Mouse (Mus musculus) cerebellum, postnatal 10 days (tissue): Measurements from ENCODE around the gene Hs6st1.

Experiments
- DNase-seq, 2 experiments: peaks; one replicate each; pipeline ENCODE4 v3.0.0; 2021; ENCODE audit warnings: mixed read lengths in 2 of 2

The Hs6st1 gene

DNA sequence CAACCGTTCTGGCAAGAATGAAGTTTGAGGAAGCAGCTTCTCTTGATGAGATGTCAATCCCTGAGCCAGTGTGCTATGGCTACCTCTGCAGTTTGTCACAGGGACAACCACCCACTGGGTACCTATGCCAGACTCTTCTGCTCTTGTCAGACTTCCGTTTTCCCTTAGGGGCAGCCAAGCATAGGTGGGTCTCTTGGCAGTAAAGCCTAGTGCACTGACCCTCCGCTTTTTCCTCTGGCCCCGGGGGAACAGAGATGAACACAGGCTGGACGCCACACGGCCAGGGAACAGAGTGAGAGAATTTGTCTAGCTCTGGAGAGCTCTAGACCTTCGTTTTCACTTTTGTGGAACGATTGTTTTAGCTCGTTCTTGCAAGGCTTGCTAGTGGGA lies 2.4 kb upstream of the Hs6st1 start:
- no peak for DNase-seq

DNA sequence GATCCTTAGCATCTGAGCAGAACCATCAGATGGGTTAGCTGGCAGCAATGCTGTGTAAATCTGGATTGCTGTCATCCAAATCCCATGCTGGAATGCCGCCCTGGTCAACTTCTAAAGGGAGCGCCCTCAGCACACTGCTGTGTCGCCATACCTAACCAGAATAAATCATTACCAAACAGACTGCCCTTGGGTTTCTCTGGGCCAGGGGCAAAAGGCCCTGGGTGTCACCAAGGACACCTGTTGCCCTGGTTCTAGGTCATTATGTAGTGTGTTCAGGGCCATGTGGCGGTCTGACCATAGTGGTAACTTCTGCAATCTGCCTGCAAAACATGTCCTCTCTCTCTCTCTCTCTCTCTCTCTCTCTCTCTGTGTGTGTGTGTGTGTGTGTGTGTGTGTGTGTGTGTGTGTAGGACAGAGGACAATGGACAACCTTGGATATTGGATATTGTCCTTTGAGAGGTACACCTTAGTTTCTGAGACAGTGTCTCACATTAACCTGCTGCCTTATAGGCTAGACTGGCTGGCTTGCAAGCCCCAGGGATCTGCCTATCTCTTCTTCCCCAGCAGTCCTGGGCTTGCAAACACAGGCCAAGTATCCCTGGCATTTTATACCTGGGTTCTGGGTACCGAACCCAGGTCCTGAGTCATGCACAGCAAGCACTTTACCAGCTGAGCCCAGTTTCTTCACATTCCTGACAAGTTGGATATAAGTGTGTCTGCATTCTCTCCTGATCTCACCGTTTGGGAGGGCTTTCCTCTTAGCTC lies 1.8 kb upstream of the Hs6st1 start:
- DNase-seq = no peak

DNA sequence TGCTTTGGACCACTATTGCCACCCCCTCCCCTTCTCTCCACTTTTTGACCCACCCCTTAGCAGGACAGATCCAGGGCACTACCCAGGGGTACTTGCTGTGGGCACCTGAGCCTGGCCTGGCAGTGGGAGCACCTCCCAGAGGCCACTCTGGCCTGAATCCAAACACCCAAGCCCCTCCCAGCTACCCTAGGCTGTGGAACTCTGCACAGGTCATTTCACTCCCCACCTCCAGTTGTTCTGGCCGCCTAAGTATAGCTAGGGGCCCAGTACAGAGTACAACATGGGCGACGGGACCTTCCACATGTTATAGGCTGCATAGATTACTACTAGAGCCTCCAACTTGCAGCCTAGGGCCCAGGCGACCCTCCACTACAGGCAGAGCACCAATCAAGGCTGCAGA lies 999 bp upstream of the Hs6st1 start:
- DNase-seq = no peak

DNA sequence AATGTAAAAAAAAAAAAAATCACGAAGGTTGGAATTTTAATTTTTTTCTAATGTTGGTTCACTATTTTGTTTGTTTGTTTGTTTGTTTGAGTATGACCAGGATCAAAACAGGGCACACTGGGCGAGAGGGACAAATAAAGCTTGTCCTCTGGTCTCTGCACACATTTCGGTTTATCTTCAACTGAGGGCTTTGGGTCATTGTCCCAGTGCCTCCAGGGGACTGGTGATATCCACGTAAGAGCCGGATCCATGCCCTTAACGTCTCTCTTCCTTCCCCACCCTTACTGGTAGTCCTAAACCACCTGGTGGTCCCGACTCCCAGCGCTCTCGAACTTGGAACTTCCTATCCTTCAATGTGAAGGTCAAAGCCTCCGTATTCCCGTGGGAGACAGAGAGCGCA lies 589 bp upstream of the Hs6st1 start:
- DNase-seq = no peak

DNA sequence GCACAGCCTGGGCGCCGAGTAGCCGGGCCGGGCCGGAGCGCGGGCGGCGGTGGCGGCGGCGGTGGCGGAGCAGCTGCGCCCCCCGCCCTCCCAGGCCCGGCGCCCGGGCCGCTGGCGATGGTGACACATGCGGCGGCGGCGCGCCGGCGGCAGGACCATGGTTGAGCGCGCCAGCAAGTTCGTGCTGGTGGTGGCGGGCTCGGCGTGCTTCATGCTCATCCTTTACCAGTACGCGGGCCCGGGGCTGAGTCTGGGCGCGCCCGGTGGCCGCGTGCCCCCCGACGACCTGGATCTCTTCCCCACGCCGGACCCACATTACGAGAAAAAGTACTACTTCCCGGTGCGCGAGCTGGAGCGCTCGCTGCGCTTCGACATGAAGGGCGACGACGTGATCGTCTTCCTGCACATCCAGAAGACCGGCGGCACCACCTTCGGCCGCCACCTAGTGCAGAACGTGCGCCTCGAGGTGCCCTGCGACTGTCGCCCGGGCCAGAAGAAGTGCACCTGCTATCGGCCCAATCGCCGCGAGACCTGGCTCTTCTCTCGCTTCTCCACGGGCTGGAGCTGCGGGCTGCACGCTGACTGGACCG lies 426 bp downstream of the Hs6st1 start:
- peak; percentile 66 to 69 for DNase-seq

DNA sequence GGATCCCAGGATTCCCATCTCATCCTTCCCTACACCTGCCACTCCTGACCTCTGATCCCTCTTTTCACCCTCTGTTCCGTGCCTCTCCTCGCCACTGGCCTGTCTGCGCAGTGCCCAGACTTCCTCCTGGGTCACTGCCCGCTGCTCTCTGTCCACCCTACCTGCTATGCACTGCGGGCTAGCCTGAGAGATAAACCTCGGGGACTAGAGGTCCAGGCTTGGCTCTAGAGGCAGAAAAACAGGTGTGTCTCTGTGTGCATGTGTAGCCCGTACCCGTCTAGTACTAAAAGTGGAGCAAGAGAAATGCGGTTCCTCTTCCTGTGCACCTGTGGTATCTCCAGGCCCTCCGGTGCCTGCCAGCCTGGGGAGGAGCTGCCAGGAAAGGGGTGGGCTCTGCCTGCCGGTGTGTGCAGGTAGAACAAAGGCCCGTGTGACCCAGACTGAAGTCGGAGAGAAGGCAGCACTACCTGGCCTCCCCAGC lies 1.1 kb downstream of the Hs6st1 start:
- DNase-seq = peak; percentile 65 to 69

DNA sequence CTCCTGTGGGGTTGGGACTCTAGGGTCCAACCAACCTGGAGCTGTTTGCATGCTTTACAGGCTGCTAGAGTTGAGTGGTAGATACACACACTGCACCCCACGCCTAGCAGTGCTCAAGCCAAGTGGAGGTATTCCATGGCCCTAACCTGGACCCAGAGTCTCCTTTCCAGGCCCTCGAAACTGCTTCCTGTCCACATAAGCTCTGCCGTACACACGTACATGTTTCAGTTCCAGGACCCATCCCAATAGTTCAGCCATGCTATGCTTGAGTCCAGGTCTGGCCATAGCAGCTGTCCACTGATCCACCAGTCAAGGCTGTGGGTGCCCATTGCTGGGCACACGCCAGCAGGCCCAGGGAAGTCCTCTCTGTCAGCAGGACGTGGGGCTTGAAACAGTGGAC lies 2.0 kb downstream of the Hs6st1 start:
- no peak for DNase-seq

DNA sequence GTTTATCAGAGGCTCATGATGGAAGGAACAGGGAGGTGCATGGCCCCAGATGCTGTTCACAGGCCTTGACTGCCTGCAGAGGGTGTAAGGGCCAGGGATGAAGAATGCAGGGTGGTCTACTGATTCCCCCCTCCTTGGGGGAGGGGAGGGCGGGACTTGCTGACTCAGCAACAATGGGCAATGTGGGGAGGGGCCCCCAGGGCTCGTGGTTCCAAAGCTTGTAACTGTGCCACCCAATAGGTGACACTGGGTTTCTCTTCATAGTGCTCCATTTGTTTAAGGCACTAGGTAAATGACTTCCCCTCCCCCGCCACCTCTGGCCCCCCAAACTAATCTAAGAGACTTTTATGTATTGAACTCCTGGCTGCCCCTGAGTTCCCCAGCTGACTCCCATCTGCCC lies 2.5 kb downstream of the Hs6st1 start:
- DNase-seq = no peak

DNA sequence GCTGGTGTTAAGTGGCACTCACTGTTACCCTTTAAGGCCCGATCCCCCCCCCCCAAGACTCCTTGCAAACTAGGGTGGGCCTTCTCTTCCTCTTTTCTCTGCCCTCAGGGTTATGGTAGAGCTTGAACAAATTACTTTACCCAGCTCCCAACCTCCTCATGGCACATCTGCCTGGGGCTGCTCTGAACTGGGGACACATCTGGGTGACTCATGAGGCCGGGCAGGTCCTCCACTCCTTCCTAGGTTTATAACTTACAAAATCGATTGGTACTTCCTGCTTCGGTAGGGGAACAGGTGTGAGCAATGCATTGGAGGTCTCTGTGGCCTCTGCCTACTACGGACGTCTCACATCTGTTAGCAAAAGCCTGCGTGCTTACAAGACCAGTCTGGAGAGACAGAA lies 3.0 kb downstream of the Hs6st1 start:
- no peak for DNase-seq

DNA sequence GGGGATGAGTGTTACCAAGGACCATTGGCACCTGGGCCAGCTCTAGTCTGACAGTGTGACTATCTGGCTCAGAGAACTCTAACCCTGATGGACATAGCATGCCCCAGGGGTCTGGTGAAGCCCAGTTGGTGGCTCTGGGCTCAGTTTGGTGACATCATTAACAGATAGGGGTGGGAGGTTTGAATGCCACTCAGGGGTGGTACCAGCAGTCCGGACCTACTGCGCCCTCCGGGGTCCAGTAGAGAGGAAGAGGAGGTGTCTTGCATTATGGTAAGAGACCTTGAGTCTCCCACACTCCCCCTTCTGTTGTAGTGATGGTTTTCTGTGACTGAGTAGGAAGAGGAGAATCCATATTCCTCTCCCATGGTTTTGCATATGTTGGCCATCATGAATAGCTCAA lies 3.4 kb downstream of the Hs6st1 start:
- DNase-seq = no peak

DNA sequence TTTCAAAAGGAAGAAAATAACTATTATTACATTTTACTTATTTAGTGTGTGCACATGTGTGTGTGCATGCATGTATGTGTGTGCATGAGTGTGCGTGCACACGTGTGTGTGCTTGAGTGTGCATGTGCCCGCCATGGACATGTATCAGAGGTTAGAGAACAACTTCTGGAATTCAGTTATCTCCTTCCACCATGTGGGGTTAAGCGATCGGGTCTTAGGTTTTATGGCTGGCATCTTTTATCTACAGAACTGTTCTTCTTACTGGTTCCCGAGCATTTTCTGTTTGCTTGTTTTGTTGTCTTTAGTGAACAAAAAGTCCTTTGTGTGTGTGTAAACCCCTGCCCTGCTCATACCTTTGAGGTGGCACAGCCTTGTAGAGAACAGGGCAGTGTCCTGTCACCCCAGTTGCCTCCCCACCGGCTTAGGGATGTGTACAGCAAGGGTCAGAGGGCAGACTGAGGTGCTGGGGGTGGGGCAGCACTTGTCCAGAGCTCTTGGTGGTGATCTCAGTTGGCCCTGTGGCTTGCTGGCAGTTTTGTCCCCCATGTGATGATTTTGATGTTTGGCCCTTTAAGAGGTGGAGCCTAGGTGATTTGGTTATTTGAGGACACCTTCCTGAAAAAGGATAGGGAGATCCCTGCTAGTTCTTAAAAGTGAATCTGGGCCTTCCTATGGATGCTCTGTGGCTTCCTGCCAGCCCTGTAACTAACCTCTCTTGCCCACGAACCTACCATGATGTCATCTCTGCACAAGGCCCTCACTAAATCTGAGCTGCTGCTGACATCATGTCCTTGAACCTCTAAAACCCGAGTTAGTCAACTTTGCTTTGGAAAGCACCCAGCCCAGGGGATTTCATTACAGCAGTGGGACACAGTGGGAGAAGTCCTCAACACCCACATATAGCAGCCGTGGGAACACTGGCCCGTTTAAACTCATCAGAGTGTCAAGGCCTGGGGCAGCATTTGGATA lies 4.7 kb downstream of the Hs6st1 start:
- no peak for DNase-seq

DNA sequence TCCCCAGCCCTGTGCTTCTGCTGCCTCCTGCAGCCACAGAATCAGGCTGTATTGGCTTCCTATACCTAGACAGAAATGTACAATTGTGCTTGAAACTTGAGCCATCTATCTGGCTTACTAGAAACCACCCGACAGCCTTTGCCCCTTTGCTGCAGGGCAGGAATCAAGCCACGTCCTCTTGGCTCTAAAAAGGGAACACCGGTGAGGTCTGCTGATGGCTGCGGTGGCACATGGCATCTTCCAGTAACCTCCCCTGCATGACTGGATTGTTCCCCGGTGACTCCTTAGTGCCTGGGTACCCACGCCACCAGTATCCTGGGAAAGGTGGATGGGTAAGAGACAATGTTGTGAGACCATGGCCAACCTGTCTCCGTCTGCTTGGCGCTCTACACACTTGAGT lies 5.4 kb downstream of the Hs6st1 start:
- DNase-seq = no peak

DNA sequence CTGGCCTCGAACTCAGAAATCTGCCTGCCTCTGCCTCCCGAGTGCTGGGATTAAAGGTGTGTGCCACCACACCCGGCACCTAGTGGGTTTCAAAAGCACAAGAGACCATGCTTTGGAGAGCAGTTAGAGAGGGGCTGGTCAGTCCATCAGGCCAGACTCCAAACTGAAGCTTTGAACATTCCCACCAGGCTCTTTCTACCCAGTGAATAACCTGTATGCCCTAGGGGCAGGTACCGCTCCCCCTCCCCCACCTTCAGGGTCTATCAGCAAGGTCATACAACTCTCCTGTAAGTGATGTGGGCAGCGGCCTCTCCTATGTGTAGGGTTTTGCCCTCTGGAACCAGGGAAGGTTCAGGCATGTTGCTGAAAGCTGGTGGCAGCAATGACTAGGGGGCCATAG lies 6.0 kb downstream of the Hs6st1 start:
- no peak for DNase-seq

DNA sequence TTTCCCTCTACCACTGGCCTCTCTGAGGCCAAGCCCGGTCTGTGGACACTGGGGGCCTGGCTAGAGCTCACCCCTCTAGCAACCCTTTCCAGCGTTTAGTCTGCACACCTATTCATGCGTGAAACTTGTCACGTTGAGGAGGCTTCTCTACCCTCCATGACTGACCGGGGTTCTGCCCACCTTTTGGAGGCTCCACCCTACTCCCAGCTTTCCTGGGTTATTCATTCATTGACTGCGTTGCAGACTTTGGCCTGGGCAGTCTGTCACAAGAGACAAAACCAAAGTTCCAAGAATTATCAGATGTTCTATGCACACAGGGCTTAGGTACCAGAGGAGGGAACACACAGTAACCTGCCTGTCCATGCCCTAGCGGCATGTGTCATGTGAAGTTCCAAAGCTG lies 6.8 kb downstream of the Hs6st1 start:
- no peak for DNase-seq

DNA sequence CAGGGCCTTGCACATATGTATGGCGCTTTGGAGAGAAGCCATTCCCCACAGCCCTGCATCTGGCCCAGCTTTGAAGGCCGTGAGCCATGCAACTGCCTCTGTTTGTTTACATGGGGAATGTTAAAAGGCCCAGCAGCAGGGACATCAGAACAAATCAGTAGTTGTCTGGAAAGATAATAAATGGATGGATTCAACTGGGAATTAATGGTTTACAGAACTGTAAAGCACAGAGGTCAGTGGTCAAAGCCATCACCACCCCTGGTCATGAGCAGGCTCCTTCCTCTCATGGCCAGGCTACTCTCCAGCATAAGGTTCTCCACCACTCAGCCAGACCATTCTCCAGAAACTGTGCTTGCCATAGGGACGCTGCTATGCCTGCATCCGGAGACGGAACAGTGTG lies 7.5 kb downstream of the Hs6st1 start:
- DNase-seq = no peak

DNA sequence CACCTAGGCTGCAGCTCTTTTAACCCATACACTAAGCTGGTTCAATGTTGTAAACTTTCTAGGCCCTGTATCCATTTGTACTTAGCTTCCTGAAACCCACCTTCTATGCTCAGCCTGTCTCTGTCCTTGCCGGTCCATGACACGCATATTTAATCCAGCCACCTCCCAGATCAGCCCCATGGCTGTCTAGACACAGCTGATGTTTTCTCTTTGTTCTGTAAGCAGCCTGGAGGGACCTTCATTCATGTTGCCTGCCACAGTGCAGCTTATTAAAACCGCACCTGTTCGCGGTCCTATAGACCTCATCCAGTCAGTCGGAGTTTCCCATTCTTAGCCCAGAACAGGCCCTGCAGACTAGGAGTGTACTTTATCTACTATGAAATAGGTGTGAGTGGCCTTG lies 8.9 kb downstream of the Hs6st1 start:
- no peak for DNase-seq

DNA sequence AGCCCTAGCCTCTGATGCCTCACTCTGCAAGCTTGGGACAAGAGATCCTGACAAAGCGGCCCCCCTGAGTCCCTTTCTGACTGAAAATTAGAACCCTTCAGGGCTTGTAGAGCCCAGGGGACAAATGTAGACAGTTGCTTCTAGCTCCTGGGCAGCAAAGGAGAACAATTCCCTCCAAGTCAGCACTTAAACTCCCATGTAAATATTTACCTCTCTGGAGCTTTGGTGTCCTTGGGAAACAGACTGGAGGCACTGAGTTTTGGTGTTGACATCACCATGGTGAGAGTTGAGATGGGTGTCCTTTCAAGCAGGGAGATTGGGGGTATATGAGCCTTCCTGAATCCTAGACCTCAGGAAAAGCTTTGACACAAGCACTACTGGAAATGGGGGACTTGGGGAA lies 10.1 kb downstream of the Hs6st1 start:
- DNase-seq = no peak

DNA sequence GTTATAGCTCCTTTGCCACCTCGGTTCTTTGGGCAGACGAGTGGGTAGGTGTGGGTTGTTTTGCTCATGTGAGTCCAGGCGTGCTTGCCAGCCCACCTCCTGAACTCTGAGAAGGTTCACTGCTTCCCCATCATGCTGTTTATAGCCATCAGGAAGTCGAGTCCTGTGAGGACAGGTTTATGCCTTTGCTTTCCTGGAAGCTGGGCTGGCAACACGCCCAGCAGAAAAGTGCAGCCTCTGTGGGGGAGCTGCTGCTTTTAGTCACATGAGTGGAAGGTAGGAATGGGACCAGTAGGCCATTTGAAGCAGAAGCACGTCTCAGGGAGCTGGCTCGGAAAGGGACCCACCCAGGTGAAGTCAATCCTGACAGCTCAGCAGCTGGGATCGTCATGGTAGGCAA lies 11.5 kb downstream of the Hs6st1 start:
- DNase-seq = no peak

DNA sequence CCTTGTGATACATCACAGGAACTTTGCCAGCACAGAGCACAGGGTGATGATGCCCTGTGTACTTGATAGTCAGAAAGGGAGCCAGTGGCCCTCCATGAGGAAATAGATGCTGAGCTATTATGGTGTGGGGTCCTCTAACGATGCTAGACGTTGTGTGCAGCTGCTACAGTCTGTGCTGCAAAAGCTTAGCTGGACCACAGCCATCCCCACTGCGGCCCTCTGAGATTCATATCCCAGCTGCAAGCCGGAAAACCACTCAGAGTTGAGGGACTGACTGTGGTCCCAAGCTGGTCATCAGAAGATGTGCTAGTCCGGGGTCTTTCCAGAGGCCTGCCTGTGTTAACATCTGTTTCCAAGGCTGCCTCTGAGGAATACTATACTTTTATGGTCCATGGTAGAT lies 12.8 kb downstream of the Hs6st1 start:
- DNase-seq = no peak

DNA sequence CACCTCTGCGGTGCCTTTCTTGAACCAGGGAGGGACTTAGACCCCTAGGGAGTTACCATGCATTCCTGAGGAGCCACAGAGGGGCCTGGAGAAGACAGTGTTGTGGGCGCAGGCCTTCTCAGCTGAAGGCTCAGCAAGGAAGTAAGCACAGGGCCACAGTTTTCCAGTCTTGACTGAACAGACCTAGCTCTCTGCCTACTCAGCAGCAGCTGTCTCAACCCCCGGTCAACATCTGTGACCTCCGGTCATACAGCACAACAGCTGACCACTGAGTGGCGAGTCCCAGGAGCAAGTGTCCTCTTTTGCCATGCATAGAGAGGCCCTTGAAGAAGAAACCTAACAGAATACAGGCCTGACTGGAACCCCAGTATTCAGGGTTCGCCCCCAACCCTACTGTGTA lies 14.0 kb downstream of the Hs6st1 start:
- DNase-seq = no peak

DNA sequence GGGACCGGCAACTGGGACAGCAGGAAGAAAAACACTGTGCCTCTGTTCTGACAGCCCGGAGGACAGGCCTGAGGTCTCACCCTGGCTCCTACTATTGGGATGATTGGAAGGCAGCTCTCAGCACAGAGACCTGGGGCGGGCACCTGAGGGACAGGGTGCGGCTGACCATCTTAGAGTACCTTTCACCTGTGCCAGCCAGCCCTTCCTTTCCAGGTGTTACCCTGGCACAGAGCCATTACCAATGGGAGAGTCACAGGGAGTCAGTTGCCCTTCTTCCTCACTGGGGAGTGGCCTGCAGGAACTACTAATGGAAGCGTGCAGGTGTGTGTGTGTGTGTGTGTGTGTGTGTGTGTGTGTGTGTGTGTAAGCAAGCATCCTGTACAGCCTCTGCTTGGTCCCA lies 15.4 kb downstream of the Hs6st1 start:
- DNase-seq = no peak

DNA sequence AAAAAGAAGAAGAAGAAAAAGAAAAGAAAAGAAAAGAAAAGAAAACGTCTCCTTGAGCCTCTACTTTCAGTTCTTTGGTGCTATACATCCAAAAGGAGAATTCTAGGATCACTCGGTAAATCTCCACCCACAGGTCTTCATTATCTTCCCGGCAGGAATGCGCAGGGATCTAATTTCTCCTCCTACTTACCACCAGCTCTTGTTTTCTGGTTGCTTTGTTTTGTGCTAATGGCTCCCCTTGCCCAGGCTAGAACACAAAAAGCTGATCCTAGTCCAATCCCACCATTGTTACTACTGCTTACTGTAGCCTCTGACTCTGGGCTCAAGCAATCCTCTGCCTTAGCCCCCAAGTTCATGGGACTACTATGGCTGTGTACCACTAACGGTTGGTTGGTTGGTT lies 16.9 kb downstream of the Hs6st1 start:
- DNase-seq = no peak

DNA sequence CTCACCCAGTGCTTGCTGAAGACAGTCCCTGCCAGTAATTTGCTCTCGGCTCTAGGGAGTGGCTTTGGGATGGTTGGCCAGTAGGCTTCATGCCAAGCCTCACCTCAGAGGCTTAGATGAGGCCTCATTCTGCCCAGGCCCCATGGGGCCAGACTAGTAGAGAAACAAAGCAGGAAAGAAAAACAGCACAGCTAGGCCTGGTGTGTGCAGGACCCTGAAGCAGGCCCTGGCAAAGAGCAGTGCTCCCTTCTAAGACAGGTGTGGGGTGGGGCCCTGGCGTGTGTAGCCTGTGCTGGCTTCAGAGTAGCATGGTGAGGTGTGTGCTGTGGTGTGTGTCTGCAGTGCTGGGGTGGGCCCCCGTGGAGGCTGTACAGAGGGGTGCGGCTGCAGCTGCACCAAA lies 20.2 kb downstream of the Hs6st1 start:
- DNase-seq = no peak

DNA sequence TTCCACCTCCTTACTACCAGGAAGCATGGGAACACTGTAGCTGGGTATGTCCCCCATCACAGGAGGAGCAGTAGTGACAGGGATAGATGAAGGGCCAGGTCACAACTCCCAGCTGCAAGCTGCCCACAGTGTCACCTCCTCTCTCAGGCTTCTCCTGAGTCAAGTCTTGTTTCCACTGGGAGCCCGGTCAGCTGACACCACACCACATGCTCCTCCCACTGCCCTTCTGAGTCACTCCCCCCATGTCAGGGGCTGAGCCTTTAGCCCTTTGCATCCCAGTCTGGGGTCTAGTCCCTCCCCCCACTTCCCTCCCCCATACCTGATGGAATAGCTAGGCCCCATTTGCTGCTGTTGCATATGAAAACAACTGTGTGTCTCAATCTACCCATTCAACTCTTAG lies 21.3 kb downstream of the Hs6st1 start:
- no peak for DNase-seq
